Mouse (Mus musculus) liver, adult (tissue): ENCODE data around the gene St3gal5.

ENCODE experiments used
- GATA4 ChIP-seq: IDR thresholded peaks from 2 replicates; pipeline ENCODE4 v1.6.1; 2014; ENCODE audit warnings: mild to moderate bottlenecking, low read length; ENCODE audit not compliant: insufficient replicate concordance

St3gal5 gene

GRCm38 (mm10) chr6:72114902-72115301 is 17.5 kb downstream of the St3gal5 start:
- TF ChIP-seq GATA4: peak; percentile 7; the same call in 1 of the 2 replicates

GRCm38 (mm10) chr6:72117322-72117968 is 20.1 kb downstream of the St3gal5 start:
- TF ChIP-seq GATA4: peak; percentile 51; the same call in 1 of the 2 replicates

GRCm38 (mm10) chr6:72119870-72120269 is 22.5 kb downstream of the St3gal5 start:
- no peak for TF ChIP-seq GATA4

- no peak for TF ChIP-seq GATA4
Measured at GRCm38 (mm10) chr6:72121301-72121700, 23.9 kb downstream of the St3gal5 start.

- TF ChIP-seq GATA4: no peak
Measured at GRCm38 (mm10) chr6:72122515-72122914, 25.1 kb downstream of the St3gal5 start.

- TF ChIP-seq GATA4: no peak
Measured at GRCm38 (mm10) chr6:72124315-72125103, 27.1 kb downstream of the St3gal5 start.

GRCm38 (mm10) chr6:72126128-72126917 is 28.9 kb downstream of the St3gal5 start:
- TF ChIP-seq GATA4: no peak

- no peak for TF ChIP-seq GATA4
Measured at GRCm38 (mm10) chr6:72130056-72130455, 32.7 kb downstream of the St3gal5 start.

GRCm38 (mm10) chr6:72132671-72133214 is 35.4 kb downstream of the St3gal5 start:
- no peak for TF ChIP-seq GATA4

GRCm38 (mm10) chr6:72134850-72135515 is 37.6 kb downstream of the St3gal5 start:
- TF ChIP-seq GATA4: no peak

- no peak for TF ChIP-seq GATA4
Measured at GRCm38 (mm10) chr6:72136016-72136415, 38.6 kb downstream of the St3gal5 start.

- TF ChIP-seq GATA4: no peak
Measured at GRCm38 (mm10) chr6:72136543-72136942, 39.2 kb downstream of the St3gal5 start.

GRCm38 (mm10) chr6:72139508-72140193 is 42.3 kb downstream of the St3gal5 start:
- TF ChIP-seq GATA4: no peak; the same call in 1 of the 2 replicates

GRCm38 (mm10) chr6:72140371-72140770 is 43.0 kb downstream of the St3gal5 start:
- no peak for TF ChIP-seq GATA4
